Mouse (Mus musculus) heart, postnatal 36 days (tissue): ENCODE measurements at regions not wholly inside any gene's neighbourhood (a gene's known extent, or its start where the extent isn't known, plus 50 kb on each side); places are given as distances from the start of the nearest gene placed in this dataset.
"Not testable (repeated sequence)": the region's sequence is repeated elsewhere in the genome, so short reads cannot be mapped to it uniquely, and the experiment has no call there.

ENCODE experiments used
- DNase-seq, 2 experiments: peaks; one replicate each; pipeline ENCODE4 v3.0.0; 2021 to 2022
- intact Hi-C: fragments of 180-260 bp; cut with DNase I; formaldehyde crosslinking; loops from one replicate; pipeline ENCODE4 v1.15.1; 2025

DNA sequence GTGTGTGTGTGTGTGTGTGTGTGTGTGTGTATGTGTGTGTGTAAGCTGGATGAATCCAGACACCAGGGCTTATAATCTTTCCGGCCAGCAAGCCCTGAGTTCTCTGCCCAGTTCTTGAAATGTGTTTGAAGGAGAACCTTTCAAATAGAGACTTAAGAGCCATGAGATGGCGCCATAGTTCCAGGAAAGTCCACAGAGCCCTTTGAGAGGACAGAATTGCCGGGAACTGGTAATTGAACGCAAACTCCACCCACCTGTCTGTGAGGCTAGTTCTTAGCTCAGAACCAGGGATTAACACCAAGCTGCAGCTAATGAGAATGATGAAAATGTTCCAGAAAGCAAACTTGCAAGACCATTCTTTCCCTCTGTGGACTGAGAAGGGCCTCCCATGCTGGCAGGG, 72.2 kb downstream of the Trim42 start:
- no peak for DNase-seq
- intact Hi-C loops: loop anchor here (10.0 kb wide), 1 partner anchor 1237 kb away; no protein-coding TSS in a partner anchor

DNA sequence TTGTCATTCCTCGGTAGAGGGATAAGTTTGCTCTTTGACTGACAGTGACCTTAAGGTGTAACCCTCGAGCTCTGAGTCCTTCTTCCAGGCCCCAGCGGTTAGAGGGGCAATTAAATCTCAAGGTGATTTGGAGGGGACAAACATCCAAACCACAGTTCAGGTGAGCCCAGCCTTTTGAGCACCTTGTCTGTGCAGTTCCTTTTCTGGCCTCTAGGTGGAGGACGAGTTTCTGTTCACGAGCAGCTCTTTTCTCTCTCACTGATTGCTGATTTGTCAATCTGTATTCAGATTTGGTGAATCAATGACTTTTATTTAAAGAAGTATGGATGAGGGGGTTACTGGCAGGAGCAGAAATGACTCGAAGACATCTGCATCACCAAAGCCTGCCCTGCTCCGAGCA, 74.0 kb downstream of the Trim42 start:
- intact Hi-C loops: loop anchor here (10.0 kb wide), 1 partner anchor 1239 kb away; no protein-coding TSS in a partner anchor

DNA sequence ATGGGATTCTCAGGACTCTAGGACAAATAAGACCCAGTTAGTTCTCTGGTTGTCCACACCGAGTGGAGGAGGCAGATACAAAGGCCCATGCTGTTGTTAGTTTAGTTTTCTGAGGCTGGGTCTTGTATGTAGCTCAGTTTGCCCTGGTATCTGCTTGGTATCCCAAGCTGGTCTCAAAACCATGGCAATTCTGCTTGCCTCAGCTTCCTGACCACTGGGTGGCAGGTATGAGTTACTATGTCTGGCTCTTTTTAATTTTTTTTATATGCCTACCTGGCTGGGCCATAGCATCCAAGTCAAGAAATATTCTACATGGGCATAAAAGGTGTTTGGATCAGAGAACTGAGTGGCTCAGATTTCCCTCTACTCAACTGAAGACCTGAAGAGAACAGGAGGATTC, 77.9 kb downstream of the Trim42 start:
- no peak for DNase-seq
- intact Hi-C loops: loop anchor here (10.0 kb wide), 1 partner anchor 1243 kb away; no protein-coding TSS in a partner anchor

More for the DNA sequence above, 74.0 kb downstream of the Trim42 start:
- peak; percentile 8 to 26 for DNase-seq

DNA sequence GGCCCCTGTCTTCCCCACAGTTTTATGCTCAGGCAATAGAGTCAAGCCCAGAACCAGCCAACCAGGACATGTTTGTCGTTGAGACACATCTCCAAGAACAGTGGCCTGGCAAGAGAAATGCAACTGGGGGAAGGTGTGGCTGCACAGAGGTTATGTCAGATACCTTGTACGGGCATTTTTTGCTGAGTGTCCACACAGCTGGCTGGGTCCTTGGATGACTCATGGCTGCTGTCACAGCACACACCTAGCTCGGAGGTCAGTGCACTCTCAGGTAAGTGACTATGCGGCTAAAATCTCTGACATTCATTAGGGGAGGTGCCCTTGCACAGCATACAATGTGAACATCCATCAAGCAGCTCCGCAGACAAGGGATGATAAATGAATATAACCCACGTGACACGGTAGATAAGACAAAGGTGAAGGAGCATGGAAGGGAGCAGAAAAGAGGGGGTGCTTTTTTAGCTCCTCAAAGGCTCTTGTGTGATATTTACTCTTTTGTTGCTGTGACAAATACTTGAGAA, 85.4 kb downstream of the Trim42 start:
- intact Hi-C loops: no loop called here
- no peak for DNase-seq

DNA sequence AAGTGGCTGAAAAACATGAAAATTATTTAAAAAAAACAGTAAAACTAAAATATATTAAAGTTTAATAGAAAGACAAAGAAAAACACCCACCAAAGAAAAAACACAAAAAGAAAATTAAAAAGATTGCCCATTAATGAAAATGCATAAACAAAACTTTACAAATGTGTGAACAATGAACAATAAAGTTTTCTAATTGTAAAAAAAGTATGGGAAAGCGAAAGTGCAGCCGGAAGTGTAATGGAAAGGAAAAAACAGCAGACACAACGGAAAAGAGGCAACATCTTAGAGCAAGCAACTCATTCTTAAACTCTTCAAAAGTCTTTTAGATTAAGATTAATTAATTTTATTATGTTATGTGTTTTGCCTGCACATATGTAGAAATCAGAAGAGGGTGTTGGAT, 87.7 kb downstream of the Trim42 start:
- intact Hi-C loops: no loop called here
- DNase-seq: no peak

DNA sequence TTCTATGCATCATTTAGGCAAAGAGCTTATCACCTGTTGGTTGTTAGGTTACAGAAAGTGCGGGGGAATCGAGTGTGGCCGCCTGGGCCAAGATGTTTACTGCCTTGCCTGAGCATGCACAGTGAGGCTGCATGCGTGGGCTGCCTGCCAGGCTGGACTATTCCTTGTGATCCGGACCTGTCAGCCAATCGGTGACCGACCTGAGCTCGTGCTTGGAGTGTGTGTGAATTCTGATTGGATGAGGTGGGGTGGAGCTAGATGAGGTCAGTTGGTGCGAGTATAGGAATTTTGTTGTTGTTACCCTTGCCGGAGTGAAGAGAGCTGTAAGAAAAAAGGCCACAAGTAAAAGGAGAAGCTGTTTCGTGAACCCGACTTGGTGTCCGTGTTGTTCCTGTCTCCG, 94.3 kb downstream of the Trim42 start:
- intact Hi-C loops, DNase-seq: not testable (repeated sequence)

DNA sequence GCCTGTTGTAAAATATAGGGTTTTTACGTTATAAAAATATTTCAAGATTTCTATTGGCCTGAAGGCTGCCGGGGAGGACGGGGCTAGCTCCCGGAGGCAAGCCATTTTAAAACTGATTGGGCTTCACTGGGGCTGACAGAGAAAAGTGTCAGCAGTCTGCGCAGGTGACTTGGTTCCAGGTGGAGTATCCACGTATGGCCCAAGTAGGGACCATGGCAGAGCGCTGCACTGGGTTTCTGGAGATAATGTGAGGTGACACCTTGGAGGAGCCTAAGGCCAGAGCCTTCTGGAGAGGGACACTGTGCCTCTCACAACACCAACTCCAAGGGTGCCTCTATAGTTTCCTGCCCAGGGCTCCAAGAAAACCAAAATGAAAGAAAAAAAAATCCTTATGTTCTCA, 95.9 kb downstream of the Trim42 start:
- no peak for DNase-seq
- intact Hi-C loops: no loop called here

DNA sequence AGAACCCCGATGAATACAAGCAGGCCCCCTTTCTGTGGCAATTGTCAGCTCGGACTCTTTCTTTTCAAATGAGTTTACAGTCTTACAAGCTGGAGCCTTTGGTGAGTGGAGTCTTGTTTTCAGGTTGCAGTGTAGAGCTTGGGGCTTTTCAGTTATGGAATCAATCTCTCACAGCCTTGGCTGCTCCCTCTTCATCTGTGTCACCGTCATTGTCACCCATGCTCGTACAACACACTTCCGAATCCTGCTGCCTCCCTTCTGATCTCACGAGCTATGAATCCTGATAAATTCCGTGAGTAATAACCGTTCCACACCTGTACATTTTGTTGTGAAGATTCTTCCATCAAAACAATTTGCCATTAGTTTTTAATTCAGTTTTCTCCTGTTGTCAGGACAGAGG, 97.7 kb downstream of the Trim42 start:
- intact Hi-C loops: no loop called here
- no peak for DNase-seq

DNA sequence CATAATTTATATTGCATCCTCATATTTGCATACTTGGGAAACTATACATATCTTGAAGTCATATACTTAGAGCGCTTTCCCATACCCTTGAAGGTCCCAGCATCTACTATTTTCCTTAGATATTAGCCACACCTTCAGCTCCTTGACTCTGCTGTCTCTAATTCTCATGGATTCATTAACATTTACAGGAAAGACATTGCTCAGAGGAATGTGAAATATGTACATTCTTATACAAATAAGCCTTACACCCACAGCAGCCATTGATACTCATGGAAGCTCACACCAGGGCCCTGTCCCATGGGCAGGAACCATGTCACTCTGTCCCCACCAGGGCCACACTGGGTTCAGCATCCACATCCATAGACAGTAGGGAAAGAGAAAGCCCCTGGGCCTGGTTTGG, 122.1 kb downstream of the Trim42 start:
- DNase-seq: no peak
- intact Hi-C loops: no loop called here

DNA sequence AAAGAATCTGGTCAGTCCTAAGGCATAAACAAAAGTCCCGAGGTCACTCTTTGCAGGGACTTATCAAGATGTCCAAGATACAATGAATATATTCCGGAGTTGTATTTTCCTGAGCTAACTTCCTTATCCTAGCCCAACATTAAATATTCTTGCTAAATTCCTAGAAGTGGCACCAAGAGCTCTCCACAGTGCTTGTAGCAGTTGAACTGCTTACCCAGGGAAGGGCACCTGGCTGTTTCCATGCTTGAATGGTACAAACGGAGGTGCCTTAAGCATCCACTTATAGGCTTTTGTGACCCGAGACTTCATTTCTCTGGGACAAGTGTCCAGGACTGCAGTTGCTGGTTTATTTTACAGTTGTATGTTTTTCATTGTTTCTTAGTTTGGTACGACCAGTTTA, 115.1 kb upstream of the Slc25a36 start:
- intact Hi-C loops: no loop called here
- no peak for DNase-seq

DNA sequence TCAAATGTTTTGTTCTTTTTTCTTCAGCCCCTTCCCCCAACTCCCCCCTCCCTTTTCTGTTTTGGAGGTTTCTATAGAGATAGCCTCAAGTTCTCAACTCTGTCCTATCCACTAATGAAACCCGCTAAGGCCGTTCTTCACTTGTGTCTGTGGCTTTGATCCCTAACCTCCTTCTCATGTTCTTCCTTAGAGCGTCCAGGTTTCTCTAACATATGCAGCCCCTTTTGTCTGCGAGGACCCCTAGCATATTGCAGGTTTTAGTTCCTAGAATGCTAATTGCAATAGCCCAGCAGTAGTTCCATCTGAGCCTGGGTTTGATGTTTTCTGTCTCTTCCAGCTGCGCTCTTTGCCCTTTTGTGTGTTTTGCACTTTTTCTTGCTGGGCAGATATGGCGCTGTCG, 113.6 kb upstream of the Slc25a36 start:
- intact Hi-C loops: no loop called here
- no peak for DNase-seq

DNA sequence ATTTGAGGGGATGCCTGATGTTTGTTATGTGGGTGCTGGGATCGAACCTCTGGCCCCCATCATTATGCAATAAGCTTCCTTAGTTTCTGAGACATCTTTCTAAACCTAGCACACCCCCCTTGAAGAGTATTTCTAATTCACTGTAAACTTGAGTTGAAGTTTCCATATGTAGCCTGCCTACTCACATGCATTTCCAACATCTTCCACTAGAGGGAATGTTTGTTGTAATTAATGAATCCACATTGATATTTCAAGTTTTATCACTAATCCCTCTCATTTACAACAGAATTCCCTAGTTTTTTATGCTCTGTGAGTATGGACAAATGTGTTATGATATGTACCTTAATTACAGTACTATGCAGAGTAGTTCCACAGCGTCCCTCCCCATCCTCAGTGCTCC, 103.8 kb upstream of the Slc25a36 start:
- DNase-seq: no peak
- intact Hi-C loops: loop anchor here (2.0 kb wide), 1 partner anchor 106 kb away; no protein-coding TSS in a partner anchor

DNA sequence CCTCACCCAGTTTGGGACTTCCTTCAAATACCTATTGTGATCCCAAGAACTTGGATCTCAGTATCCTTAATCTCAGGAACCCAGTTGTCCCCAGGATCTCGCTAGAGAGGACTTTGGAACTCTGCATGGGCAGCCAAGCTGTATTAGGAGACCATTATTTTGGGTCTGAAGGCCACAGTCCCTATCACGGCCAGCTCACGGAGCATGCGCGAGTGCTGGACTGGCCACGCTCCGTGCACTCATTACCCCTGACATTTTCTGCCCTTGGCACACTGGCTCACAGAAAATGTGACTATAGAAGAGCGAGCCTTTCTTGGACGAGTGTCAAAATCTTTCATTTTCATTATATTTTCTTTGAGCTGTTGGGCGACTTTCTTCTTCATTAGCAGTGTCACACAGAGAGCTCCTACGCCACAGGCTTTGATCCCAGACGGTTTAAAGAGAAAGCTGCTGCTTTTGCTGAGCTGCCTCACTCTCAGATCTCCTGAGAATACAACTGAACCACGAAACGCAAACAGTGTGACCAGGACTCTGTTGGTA, 79.4 kb upstream of the Slc25a36 start:
- no peak for DNase-seq
- intact Hi-C loops: no loop called here

DNA sequence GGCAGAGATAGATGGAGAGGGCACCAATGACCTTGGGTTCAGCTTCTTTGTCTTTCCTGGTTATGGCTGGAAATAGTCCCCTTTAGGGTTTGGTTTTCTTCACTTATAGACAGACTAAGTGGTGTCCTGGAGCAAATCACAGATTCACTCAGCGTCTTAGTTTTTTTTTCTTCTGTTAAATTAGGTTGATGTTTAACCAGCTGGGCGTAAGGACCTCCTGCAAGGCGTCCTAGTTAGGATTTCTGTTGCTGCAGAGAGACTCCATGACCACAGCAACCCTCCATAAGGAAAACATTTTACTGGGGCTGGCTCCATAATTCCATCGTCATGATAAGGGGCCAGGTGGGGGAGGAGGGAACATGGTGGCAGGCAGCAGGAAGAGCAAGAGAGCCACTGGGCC, 78.7 kb upstream of the Slc25a36 start:
- DNase-seq: no peak
- intact Hi-C loops: no loop called here

DNA sequence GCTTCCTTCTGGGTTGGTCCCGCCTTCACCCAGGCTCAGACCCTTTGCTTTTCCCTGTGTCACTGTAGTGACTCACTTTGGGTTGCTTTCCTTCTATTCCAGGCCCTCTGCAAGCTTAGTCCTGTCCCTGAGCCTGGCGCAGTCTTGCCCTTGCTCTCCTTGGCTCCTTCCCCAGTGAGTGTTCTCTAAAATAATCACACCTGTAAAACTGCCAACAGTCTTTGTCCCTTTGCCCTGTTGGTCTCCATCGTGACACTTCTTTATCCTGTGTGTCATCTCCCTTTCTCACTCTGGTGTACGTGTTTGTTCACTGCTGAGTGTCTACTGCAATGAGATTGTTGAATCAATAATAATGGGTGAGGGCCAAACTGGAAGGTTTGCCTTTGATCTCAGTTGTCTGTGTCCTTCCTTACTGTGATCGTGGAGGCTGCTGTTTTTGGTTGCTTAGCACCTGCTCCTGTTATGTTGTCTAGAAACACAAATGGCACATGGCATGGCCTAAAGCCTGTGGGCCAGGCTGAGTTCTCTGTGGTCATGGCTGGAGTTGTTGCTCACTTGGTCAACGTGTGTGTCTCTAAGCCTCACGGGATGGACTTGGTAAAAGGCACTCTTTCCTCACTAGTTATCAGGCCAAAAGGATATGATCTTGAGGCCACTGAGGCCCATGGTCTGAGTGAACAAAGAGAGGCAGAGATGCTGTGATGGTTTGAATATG, 77.8 kb upstream of the Slc25a36 start:
- intact Hi-C loops: no loop called here

DNA sequence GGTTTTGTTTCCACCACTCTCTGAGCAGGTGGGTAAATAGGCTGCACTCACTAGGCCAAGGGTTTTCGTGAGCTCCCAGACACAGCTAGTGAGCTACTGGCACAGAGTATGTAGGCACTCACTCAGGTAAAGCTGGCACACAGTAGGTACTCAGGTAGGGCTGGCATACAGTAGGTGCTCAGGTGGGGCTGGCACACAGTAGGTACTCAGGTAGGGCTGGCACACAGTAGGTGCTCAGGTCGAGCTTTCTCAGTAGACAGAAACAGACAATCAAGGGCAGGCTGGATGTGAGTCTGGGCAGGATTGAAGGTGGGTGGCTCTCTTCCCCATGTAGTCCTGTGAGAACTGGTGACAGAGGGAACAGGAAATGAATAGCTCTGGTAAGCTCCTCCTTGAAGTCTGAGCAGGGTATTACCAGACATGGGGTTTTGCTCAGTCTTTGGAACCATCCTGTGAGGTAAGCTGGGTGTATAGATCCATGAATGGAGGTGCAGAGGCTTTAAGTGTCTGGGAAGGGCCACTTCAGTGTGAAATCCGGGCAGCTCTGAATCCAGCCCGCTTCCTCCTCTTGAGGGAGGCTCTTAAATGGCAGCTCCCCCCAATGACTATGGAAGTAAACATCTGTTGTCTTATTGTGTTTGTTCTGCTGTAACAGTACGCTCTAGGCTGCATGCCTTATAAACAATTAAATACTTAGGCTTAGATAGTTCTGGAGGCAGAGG, 62.4 kb upstream of the Slc25a36 start:
- intact Hi-C loops: loop anchor here (10.0 kb wide), 1 partner anchor 1371 kb away; no protein-coding TSS in a partner anchor
- no peak for DNase-seq

More for the DNA sequence above, 77.8 kb upstream of the Slc25a36 start:
- DNase-seq: peak; percentile 8 to 34

DNA sequence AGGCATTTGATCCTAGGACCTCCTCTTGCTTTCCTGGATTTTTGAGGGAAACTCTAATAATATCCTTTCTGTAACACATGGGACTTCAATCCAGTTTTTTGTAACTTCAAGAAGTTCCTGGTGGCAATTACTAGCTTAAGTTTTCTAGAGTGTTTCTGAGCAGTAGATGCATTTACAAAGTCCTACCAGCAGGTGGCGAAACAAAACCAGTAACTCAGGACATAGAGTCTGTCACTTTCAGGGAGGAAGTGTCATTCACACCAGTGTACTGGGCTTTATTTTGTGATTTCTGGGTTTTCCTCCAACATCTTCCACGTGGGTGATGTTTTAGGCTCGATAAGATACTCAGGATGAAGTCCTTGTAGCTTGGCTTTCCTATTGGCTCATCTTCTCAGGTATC, 61.1 kb upstream of the Slc25a36 start:
- no peak for DNase-seq
- intact Hi-C loops: loop anchor here (1.0 to 10.0 kb wide), 2 partner anchors 150 to 1373 kb away; no protein-coding TSS in a partner anchor

DNA sequence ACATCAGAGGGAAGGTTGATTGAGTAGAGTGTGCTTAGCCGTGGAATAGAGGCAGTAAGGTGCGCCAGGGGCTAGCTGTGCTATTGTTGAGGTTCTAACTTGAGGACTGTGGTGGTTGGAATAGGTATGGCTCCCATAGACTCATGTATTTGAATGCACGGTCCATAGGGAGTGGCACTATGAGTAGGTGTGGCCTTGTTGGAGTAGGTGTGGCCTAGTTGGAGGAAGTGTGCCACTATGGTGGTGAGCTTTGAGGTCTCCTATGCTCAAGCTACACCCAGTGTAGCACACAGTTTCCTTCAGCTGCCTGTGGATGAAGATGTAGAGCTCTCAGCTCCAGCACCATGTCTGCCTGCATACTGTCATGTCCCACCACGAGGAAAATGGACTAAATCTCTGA, 60.5 kb upstream of the Slc25a36 start:
- no peak for DNase-seq
- intact Hi-C loops: loop anchor here (10.0 kb wide), 1 partner anchor 1373 kb away; no protein-coding TSS in a partner anchor

DNA sequence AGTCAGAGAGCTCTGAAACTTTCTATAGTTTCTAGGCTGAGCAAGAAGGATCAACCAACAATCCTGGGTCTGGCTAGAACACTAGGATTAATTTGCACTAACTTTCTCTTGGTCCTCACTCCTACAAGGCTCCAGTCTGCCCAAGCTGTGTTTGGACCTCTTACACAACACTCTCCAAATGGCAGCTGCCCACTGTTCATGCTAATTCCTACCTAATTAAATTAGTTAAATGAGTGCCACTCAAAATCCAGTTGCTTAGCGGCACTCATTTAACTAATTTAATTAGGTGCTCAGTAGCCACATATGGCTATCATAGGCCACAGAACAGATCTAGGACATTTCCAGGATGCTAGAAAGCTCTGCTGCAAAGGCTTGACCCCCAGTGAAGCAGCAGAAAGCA, 59.9 kb upstream of the Slc25a36 start:
- no peak for DNase-seq
- intact Hi-C loops: loop anchor here (10.0 kb wide), 1 partner anchor 1374 kb away; no protein-coding TSS in a partner anchor

DNA sequence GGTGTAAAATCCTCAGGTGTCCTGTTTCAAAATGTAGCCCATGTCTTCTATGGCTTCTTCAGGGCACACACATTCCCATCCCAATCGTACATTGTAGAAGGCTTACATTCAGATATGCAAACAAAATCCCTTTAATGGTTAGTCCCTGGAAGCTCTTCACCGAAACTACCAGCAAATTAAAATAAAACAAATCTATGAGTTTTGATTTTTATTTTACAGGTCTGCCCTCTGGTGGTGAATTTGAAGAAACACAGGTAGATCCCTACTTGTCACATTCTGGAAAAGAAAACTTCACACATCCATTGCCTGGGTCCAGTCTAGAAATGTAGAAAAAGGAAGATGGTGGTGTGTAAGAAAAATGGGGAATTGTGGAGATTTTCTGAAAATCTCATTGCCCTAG, 51.5 kb upstream of the Slc25a36 start:
- intact Hi-C loops: loop anchor here (2.0 to 5.0 kb wide), 2 partner anchors 82 to 200 kb away; no protein-coding TSS in a partner anchor
- no peak for DNase-seq
